Mouse (Mus musculus) G1E (cell line): ENCODE results near the gene Bnip2.

Experiments used
- CTCF ChIP-seq: IDR thresholded peaks from 2 replicates; pipeline ENCODE4 v1.5.1; 2012; ENCODE audit warnings: low read depth, low read length, inconsistent platforms, mixed read lengths
- GATA2 ChIP-seq: IDR thresholded peaks from 2 replicates; pipeline ENCODE4 v1.6.1; 2012; ENCODE audit warnings: low read depth, low read length, inconsistent platforms, borderline replicate concordance
- POLR2AphosphoS5 ChIP-seq: IDR thresholded peaks from 2 replicates; pipeline ENCODE4 v1.6.1; 2012; ENCODE audit warnings: low read depth, low read length, inconsistent platforms; ENCODE audit not compliant: insufficient replicate concordance
- TAL1 ChIP-seq: conservative IDR thresholded peaks from 2 replicates; pipeline ENCODE4 v1.6.1; 2012; ENCODE audit warnings: low read depth, low read length, inconsistent platforms, mixed read lengths

DNA sequence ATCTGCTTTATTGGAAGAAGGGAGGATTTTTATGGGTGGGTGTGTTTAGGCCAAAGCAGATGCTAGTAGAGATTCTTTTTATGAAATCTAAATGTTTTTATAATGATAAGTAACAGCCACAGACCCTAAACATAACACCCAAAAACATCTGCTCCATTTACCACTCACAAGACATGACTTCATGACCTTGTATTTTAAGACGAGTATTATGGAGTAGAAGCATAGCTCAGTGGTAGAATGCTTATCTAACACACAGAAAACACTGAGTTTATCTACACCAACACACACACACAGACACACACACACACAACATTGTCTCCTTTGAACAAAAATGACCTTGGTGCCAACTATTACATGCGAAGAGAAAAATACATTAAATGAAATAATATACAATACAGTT lies 55.6 kb downstream of the Bnip2 start:
- TF ChIP-seq CTCF (no peak), TAL1 (peak; percentile 69), POLR2AphosphoS5 (no peak), GATA2 (no peak)
